Mouse (Mus musculus): ENCODE measurements at regions not wholly inside any gene's neighbourhood (a gene's known extent, or its start where the extent isn't known, plus 50 kb on each side); places are given as distances from the start of the nearest gene placed in this dataset.
A peak's percentile ranks its signal among the peaks of the same experiment; 100 is the strongest.

- H3K4me3 ChIP-seq (replicated peaks; ENCODE audit: low read length), result no peak overlapping the region
- H3K36me3 ChIP-seq (ENCODE audit: control insufficient read depth, insufficient read depth, low read length), result no peaks in the 10 kb centered on the region
- H3K9me3 ChIP-seq (ENCODE audit: control insufficient read depth, low read length), result no peaks in the 10 kb centered on the region
- TF ChIP-seq POLR2A (IDR thresholded peaks at IDR 0.05; ENCODE audit: borderline replicate concordance, extremely low read depth, insufficient read depth, insufficient read length), result no peak
- DNase-seq (ENCODE audit: low spot score) (no peak), ATAC-seq (ENCODE audit: low FRiP score, low read depth) (no peak)
- H3K4me1 ChIP-seq (ENCODE audit: control insufficient read depth, insufficient read depth, low read length), result no peaks in the 10 kb centered on the region
- no peak overlapping the region for H3K9ac ChIP-seq (ENCODE audit: low read depth, low read length, severe bottlenecking)
- H3K27ac ChIP-seq (replicated peaks; ENCODE audit: low read depth, low read length), result no peak overlapping the region
- H3K4me2 ChIP-seq (replicated peaks; ENCODE audit: low read depth, low read length, severe bottlenecking), result no peak overlapping the region
- H3K27me3 ChIP-seq (ENCODE audit: control insufficient read depth, insufficient read depth, low read length), result no peaks in the 10 kb centered on the region
Measured at GRCm38 (mm10) chr5:12024705-12025383, 107.0 kb downstream of the 4933402N22Rik start.

GRCm38 (mm10) chr5:12030002-12030401 lies 112.2 kb downstream of the 4933402N22Rik start:
- Histone ChIP-seq H3K4me3 (replicated peaks; ENCODE audit: low read length) (no peak overlapping the region), H3K27ac (replicated peaks; ENCODE audit: low read depth, low read length) (no peak overlapping the region), H3K4me1 (ENCODE audit: control insufficient read depth, insufficient read depth, low read length) (no peaks in the 10 kb centered on the region), H3K9ac (ENCODE audit: low read depth, low read length, severe bottlenecking) (no peak overlapping the region), H3K4me2 (replicated peaks; ENCODE audit: low read depth, low read length, severe bottlenecking) (no peak overlapping the region), H3K27me3 (ENCODE audit: control insufficient read depth, insufficient read depth, low read length) (no peaks in the 10 kb centered on the region), H3K9me3 (ENCODE audit: control insufficient read depth, low read length) (no peaks in the 10 kb centered on the region), H3K36me3 (ENCODE audit: control insufficient read depth, insufficient read depth, low read length) (no peaks in the 10 kb centered on the region)
- TF ChIP-seq POLR2A (IDR thresholded peaks at IDR 0.05; ENCODE audit: borderline replicate concordance, extremely low read depth, insufficient read depth, insufficient read length), result no peak
- peak; percentile 72; the same call in 1 of the 2 replicates for ATAC-seq (ENCODE audit: low FRiP score, low read depth)
- WGBS, result 13% methylated on average over 5 of the region's 5 CpGs
- DNase-seq (ENCODE audit: low spot score), result peak; percentile 92

- Histone ChIP-seq H3K4me1 (ENCODE audit: control insufficient read depth, insufficient read depth, low read length) (no peaks in the 10 kb centered on the region), H3K36me3 (ENCODE audit: control insufficient read depth, insufficient read depth, low read length) (no peaks in the 10 kb centered on the region), H3K27ac (replicated peaks; ENCODE audit: low read depth, low read length) (no peak overlapping the region), H3K9me3 (ENCODE audit: control insufficient read depth, low read length) (peaks cover 4% of the 10 kb centered on the region; the same call in 1 of the 2 replicates), H3K9ac (ENCODE audit: low read depth, low read length, severe bottlenecking) (no peak overlapping the region), H3K4me3 (replicated peaks; ENCODE audit: low read length) (no peak overlapping the region), H3K4me2 (replicated peaks; ENCODE audit: low read depth, low read length, severe bottlenecking) (no peak overlapping the region), H3K27me3 (ENCODE audit: control insufficient read depth, insufficient read depth, low read length) (no peaks in the 10 kb centered on the region)
- TF ChIP-seq POLR2A (IDR thresholded peaks at IDR 0.05; ENCODE audit: borderline replicate concordance, extremely low read depth, insufficient read depth, insufficient read length), result no peak
- WGBS, result 72% methylated on average over 1 of the region's 1 CpGs
- DNase-seq (ENCODE audit: low spot score) (no peak), ATAC-seq (ENCODE audit: low FRiP score, low read depth) (no peak)
Measured at GRCm38 (mm10) chr5:12049806-12050205, 132.0 kb downstream of the 4933402N22Rik start.

GRCm38 (mm10) chr5:12080191-12080590 lies 162.3 kb downstream of the 4933402N22Rik start:
- DNase-seq (ENCODE audit: low spot score) (peak; percentile 33), ATAC-seq (ENCODE audit: low FRiP score, low read depth) (no peak)
- no peak overlapping the region for H3K4me2 ChIP-seq (replicated peaks; ENCODE audit: low read depth, low read length, severe bottlenecking)
- H3K9ac ChIP-seq (ENCODE audit: low read depth, low read length, severe bottlenecking), result no peak overlapping the region
- no peaks in the 10 kb centered on the region for H3K4me1 ChIP-seq (ENCODE audit: control insufficient read depth, insufficient read depth, low read length)
- no peaks in the 10 kb centered on the region for H3K27me3 ChIP-seq (ENCODE audit: control insufficient read depth, insufficient read depth, low read length)
- H3K9me3 ChIP-seq (ENCODE audit: control insufficient read depth, low read length), result no peaks in the 10 kb centered on the region
- no peak overlapping the region for H3K4me3 ChIP-seq (replicated peaks; ENCODE audit: low read length)
- H3K36me3 ChIP-seq (ENCODE audit: control insufficient read depth, insufficient read depth, low read length), result no peaks in the 10 kb centered on the region
- WGBS, result 58% methylated on average over 1 of the region's 1 CpGs
- no peak overlapping the region for H3K27ac ChIP-seq (replicated peaks; ENCODE audit: low read depth, low read length)
- no peak for TF ChIP-seq POLR2A (IDR thresholded peaks at IDR 0.05; ENCODE audit: borderline replicate concordance, extremely low read depth, insufficient read depth, insufficient read length)

- H3K36me3 ChIP-seq (ENCODE audit: control insufficient read depth, insufficient read depth, low read length), result no peaks in the 10 kb centered on the region
- DNase-seq (ENCODE audit: low spot score) (no peak), ATAC-seq (ENCODE audit: low FRiP score, low read depth) (peak; percentile 60)
- 19% methylated on average over 1 of the region's 1 CpGs for WGBS
- H3K4me3 ChIP-seq (replicated peaks; ENCODE audit: low read length), result no peak overlapping the region
- no peak overlapping the region for H3K9ac ChIP-seq (ENCODE audit: low read depth, low read length, severe bottlenecking)
- H3K9me3 ChIP-seq (ENCODE audit: control insufficient read depth, low read length), result no peaks in the 10 kb centered on the region
- no peaks in the 10 kb centered on the region for H3K4me1 ChIP-seq (ENCODE audit: control insufficient read depth, insufficient read depth, low read length)
- no peak overlapping the region for H3K27ac ChIP-seq (replicated peaks; ENCODE audit: low read depth, low read length)
- TF ChIP-seq POLR2A (IDR thresholded peaks at IDR 0.05; ENCODE audit: borderline replicate concordance, extremely low read depth, insufficient read depth, insufficient read length), result no peak
- H3K27me3 ChIP-seq (ENCODE audit: control insufficient read depth, insufficient read depth, low read length), result no peaks in the 10 kb centered on the region
- H3K4me2 ChIP-seq (replicated peaks; ENCODE audit: low read depth, low read length, severe bottlenecking), result no peak overlapping the region
Measured at GRCm38 (mm10) chr5:12093680-12094079, 175.8 kb downstream of the 4933402N22Rik start.
